Mouse (Mus musculus): ENCODE measurements around the gene Chl1. TPM values are rescaled to one million over a fixed set of nuclear protein-coding genes. Genes with fewer than 3 reads are reported as not detected.

Chl1 gene
- 100 to 1,000 TPM; 518 to 523 TPM for total RNA-seq (2021)

DNA sequence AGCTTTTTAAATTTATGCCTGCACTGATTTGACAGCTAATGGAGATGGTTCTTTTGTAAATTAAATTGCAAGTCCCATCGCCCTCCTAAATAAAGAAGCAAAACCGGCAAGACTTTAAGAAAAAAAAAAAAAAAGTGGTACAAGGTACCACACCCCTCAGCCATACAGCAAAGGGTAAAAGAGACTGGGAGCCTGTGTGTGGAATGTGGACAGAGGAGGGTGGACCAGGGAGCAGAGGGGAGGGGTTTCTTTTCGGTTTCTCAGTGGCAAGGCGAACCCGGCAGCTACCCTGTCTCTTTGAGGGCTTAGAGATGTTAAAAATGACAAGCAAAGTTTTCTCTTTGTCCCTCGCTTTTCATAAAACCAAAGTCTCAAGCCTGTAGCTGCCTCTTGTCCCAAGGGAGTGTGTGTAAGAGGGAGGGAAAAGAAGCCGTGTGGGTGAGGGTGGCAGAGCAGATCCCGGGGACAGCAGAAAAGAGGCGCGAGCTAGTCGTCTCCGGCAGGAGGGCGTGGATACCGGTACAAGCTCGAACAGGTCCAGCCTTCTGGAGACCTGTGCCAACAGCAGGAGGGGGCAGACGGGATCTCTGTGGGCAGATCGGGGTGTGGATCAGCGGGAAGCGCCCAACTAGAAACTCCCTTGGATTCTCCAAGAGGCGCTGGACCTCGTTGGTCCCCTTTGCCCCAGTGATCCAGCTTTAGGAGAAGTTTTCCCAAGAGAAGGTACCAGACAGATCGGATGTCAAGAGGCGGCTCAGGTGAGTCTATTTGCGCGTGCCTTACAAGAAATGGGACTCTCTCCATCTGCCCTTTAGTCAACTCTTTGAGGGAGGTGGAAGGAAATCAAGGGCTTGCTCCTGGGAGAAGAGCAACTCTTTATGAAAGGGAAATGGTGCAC lies at the start of gene Chl1:
Gene Chl1 (plus strand): TSS at position 195 of the 898 bp plus-strand sequence.
- intact Hi-C loops (cut with DNase I) = loop anchor here (5.0 kb wide), 2 partner anchors 172 to 203 kb away; no protein-coding TSS in a partner anchor

DNA sequence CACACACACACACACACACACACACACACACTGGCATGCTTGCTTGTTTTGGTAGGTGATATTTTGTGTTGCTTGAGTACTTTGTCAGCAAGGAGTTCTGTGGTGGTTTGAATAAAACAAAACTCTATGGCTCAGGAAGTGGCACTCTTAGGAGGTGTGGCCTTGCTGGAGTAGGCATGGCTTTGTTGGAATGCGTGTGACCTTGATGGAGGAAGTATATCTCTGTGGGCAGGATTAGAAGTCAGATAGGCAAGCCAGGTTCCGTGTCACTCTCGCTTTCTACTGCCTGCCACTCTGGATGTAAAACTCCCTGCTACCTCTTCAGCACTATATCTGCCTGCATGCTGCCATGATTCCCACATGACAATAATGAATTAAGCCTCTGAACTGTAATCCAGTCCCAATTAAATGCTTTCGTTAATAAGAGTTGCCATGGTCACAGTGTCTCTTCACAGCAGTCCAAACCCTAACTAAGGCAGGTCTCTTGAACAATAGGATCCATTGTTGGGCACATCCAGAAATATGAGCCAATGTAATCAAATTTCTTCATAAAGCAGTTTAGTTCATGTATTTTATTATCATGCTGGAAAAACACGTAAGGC lies 44.8 kb upstream of the Chl1 start:
- intact Hi-C loops (cut with DNase I) = no loop called here
- DNase-seq = no peak

More for the DNA sequence above, at the start of gene Chl1:
- DNase-seq = peak; percentile 48

DNA sequence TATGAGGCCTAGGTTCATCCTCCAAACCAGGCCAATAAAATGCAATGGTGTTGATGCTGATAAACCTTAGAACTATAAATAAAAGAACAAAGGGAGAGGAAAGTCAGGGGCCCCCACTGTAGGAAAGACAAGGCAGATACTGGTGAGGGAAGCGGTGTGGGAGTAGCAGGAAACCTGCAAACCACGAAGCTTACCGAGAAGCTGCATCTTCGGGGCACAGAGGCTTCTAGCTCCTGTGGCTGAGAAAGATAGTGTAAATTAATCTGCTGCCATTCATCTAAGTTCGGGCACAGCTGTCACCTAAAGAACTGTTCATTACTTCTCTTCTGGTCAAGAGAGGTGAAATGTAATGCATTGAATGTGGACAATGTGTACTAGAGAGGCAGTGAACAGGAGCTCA lies 37.1 kb upstream of the Chl1 start:
- no peak for DNase-seq
- intact Hi-C loops (cut with DNase I) = no loop called here

DNA sequence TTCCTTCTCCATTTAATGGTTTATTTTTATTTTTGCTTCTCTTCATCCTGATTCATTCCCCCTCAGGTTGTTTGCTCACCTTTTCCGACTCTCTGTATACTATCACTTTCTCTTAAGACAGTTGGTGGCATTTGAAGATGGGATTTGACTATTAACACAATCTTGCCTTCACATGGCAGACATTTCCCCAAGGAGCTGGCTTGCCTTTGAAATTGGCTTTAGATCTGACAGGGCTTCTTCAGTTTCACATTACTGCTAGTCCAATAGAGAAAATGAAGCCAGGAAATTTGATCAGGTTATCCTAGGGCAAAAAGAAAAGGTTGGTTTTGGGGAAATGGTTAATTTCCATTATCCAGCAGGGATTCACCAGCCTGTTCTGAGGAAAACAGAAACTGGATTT lies 23.2 kb upstream of the Chl1 start:
- no peak for DNase-seq
- intact Hi-C loops (cut with DNase I) = no loop called here

DNA sequence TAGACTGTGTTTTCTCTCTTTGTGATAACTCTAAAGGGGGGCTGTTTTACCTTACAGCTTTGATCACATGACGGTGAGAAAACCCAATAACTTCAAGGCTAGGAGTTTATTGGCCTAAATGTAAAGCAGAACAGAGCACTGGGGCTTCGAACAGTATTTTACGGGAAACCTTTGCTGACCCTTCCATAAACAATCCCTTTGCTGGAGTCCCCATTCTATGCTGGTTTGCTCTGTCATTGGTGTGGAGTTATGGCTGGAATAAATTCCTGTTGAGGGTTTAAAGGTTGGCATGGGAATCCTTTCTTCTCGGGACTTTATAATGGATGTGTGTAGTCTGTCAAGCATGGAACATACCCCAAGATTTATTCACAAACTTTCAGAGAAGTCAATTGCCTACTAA lies 12.0 kb upstream of the Chl1 start:
- intact Hi-C loops (cut with DNase I) = no loop called here
- DNase-seq = no peak

DNA sequence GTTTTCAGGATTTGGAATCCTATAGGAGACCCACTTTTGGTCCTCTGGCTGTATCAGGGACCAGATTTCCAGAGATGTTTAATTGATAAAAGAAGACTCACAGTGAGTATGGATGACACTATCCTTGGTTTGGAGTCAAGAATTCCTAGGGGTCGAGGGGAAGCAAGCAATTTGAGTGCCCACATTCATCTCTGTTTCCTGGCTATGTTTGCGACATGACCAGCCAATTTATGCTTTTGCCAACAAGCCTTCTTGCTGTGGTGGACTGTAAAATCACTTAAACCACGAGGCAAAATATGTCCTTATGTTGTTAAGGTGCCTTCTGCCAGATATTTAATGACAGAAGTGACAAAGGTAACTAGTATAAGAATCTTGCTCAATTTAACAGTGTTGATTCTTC lies 6.3 kb upstream of the Chl1 start:
- intact Hi-C loops (cut with DNase I) = no loop called here
- DNase-seq = no peak

DNA sequence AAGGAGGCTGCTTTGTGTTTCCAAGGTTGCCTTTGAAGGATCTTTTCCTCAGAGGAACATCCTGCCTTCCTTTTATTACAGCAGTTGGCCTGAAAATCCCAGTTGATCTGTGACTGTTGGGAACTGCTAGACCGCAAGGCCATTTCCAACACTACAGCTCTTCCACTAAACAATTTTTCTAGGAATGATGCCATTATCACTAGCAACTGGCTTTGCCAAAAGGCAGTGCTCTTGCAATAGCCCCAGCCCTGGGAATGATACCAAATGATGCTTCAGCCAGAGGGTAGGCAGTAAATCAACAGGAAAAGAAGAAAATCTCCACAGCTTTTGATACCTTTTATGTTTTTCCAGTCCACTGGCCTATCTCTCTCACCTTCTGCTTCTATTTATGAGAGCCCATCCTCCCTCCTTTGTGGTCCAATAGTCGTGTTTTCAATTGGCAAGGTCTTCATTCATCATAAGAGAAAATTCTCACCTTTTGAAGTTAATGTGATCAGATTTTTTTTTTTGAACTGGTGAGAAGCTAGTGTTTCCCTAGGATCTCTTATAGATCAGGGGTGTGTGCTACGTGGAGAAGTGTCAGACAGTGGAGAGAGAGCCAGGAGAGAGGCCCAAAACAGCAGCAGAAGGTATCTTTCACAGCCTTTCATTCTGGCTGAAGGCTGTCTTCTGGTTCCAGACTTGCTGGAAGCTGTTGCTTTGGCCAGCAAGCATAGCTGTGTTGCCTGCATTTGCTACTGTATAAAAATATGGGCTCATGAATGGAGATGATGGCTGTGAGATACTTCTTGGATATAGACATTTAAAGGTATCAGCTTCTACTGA lies 2.4 kb upstream of the Chl1 start:
- DNase-seq = peak; percentile 28
- intact Hi-C loops (cut with DNase I) = no loop called here

DNA sequence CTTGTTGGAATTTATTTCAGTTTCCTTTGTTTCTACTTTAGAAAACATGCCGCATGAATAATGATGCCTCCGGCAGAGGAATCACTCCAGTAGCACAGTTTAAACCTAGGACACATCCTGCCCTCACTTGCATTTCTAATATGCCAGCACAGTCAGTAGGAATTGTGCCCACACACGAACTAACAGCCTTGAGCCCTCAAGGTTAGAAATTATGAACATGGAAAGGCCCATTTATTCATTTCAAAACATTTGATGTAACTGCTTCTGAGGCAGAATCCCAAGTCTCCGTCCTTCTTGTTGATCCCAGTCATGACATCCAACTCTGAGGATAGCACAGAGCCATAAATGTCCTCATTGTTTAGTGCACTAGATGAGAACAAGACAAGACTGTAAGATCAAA lies 790 bp upstream of the Chl1 start:
- no peak for DNase-seq
- intact Hi-C loops (cut with DNase I) = no loop called here

DNA sequence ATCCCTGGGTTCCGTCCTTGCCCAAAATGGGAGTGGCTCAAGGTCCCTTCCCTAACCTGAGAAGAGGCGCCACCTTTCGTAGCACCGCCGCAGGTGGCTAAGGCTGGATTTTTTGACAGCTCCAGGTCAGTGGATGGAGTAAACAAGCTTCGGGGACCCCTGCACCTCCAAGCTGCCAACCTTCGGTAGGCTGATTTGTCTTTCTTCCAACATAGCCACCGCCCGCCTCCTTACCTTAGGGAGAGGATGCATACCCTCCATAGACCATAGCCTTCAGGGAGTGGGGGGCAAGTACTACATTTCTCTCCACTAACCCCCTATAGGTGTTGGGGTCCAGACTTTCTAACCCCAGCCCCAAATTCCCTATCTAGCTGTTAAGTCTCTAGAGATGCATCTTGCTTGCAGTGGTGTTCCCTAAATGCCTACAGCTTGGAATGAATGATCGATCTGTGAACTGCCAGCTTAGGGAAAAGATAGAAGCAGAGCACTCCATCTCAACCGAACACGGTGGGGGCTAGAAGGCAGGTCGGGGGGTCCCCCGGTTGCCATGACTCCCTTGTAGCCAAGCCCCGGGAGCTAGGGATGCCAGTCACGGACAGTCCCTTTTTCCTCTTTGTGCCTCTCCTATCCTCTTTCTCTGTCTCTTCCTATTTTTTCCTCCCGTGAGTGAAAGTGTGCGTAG lies 1.0 kb downstream of the Chl1 start:
- intact Hi-C loops (cut with DNase I) = loop anchor here (5.0 kb wide), 2 partner anchors 171 to 204 kb away; no protein-coding TSS in a partner anchor
- DNase-seq = peak; percentile 32

DNA sequence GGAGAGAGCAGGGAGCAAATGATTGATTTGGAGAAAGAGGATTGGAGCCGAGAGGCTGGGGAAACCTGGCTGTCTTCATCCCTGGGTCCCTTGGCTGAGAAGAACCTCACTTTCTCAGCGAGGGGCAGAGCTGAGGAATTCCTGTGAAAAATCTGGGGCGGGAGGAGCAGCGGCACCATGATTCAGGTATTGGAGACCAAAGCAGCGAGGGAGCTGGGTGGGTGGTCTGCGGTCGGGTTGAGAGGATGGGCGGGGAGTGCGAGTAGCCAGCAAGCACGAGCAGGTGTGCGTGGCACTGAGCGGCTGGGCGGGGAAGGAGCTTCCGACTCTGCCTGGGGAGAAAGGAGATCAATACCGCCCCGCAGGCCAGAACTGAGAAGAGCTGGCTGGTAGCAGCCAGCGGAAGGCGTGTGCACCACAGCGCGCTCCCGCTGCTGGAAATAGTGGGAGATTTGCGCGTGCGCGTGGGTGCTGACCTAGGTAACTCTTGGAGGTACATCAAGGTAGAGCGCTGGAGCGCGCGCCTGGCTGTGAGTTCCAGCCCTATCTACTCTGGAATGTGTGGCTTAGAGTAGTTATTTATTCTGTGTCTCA lies 1.7 kb downstream of the Chl1 start:
- peak; percentile 73 for DNase-seq
- intact Hi-C loops (cut with DNase I) = loop anchor here (5.0 kb wide), 2 partner anchors 170 to 205 kb away; no protein-coding TSS in a partner anchor

DNA sequence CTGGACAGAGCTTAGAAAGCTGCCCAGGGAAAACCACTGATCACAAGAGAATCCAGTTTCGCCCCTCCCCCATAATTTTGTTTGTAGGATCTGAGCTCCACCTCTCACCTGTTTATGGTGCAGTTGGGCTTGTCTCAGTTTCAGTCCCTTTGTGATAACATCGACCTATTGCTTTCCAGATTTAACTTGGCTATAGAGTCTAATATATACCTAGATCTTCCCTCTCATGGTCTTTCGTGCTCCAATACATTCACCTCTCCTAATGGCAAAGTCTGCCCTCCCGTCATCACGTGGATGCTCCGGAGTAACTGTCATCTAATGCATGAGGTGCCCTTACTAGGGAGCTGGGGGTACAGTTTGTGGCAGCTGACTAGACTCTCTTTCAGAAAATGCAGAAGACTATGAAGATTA lies 2.5 kb downstream of the Chl1 start:
- DNase-seq = no peak
- intact Hi-C loops (cut with DNase I) = loop anchor here (5.0 kb wide), 2 partner anchors 169 to 206 kb away; no protein-coding TSS in a partner anchor

DNA sequence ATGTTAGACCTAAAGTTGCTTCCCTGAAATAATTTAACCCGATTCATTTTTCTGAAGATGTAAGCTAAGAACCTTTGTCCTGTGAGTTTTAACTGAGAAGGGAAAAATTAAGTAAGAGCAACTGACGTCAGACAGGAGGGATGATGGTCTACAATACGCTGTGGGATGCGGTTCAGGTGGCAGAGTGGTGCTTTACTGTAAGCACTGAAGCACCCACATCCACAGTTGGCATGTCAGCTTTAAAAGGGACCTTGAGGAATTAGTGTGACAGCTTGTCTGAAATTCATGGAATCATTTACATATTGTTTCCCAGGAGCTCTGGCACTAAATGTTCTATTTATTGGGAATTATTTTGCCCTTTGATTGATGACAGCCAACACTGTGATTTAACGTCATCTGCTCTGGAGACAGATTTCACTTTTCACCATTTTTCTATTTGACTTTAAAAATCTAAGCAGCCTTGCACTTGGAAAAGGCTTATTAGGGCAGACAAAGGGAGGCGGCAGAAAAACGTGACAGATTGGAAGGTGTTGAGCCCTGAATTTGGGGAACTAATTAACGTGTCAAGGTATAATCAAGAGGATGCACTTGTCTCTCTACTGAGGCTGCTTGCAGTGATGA lies 3.3 kb downstream of the Chl1 start:
- intact Hi-C loops (cut with DNase I) = loop anchor here (5.0 kb wide), 2 partner anchors 169 to 206 kb away; no protein-coding TSS in a partner anchor
- no peak for DNase-seq

DNA sequence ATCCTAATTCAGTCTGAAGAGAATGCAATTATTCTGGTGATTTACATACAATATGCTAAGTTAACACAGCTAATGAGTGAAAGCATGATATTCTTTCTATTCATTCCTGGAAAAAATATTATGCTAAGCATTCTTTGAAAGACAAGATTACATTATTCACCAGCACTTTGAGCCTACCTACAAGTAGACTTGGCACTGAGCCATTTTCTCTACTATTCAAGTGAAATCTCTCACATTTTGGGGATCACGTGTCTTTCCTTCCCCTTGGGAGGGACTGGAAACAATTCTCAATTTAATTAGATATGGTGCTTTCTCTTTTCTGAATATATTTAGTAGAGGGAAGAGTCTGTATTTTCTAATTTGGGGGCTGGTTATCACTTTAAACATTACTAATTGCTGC lies 4.0 kb downstream of the Chl1 start:
- DNase-seq = no peak
- intact Hi-C loops (cut with DNase I) = loop anchor here (5.0 kb wide), 2 partner anchors 168 to 207 kb away; no protein-coding TSS in a partner anchor

DNA sequence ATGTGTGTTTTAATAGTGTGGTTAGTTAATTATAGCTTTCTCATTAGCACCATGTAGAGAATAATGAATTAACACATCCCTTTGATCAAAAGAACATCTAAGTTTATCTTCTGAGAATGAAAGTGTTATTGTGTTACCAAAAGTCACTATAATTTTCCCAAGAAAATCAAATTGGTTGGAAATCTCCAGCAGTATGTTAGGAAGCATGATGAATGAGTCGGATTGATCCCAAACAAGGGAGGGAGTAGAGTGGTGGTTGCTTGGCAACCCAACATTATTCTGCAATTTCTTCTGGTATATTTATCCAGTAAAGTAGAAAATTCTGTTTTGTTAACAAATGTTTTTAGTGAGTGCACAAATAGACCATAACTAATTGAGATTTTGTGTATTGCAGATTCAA lies 4.4 kb downstream of the Chl1 start:
- intact Hi-C loops (cut with DNase I) = loop anchor here (5.0 kb wide), 2 partner anchors 168 to 207 kb away; no protein-coding TSS in a partner anchor
- DNase-seq = no peak

DNA sequence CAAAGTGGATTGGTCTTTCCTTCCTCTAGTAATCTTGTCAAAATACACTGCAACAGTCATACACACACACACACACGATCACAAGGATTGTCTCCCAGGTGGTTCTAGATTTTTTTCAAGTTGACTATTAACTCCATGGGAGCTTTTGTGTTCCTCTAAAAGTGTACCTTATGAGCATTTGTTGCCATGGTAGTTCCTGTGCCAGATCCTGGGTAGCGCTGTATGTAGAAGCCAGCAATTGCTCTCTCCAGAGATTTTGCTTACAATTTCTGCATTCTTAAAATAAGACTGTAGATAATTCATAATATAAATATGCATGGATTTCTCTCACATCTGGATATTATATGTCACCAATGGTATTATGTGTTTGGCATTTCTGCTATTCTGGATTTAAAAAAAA lies 9.2 kb downstream of the Chl1 start:
- DNase-seq = no peak
- intact Hi-C loops (cut with DNase I) = no loop called here

DNA sequence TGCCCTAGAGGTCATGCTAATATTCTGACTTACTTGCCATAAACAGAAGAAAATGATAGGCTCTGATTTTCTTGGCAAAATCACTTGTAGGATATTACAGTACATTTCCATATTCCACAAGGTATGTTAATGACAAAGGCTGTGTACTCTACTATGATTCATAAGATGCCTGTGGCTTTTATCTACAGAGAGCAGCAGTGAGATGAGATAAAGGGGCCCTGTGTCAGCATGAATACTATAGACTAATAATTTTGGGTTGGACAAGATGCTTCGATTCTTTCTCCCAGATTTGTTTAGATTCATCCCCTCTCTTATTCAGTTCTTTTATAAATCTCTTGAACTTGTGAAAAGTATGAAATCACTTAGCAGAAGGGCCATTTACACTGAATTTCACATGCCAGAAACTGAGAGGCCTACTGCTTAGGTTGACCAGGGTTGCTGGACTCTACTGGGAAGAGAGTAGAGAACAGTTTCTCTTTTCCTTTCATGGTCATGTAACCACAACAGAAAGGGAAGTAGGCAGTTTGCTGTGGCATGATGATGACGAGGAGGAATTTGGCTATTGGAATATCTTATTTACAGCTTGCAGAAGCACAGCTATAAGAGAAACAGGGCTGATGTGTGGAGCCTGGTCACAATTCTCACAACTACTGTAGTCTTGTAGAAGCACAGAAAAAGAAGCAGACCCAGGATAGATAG lies 15.1 kb downstream of the Chl1 start:
- intact Hi-C loops (cut with DNase I) = no loop called here
- no peak for DNase-seq

DNA sequence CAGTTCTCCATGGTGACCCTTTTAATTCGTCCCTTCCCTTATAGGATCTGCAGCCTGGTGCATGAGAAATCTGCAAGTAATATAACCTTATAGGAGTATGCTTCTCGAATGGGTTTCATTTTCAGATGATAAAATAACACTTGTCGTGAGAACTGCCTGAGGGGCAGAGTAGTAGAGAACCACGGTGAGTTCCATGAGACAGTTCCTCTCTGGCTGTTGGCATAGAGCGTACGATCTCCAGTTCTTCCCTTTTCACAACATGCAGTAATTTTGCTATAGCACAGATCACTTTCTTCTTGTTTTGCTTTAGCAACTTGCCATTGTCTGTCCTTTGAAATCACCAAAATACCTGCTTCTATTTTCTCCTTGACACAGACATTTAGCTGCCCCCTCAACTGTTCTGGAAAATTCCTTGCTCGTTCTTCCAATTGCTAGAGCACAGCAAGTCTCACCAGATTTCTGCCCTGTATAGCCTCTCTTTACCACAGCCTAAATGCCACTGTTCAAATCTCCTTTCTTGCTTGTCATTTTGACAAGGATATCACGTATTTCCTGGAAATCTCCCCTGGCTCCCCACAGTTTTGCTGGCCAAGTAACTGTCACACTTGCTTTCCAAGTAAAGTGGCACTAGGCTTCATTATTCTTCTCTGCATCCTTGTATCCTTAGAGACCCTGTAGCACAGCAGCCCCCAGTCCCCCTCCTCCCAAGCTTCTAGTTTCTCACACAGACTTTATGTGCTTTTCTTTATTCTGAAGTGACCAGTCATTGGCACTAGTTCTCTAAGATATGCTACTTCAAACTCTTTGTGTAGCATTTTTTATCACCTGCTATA lies 16.8 kb downstream of the Chl1 start:
- intact Hi-C loops (cut with DNase I) = no loop called here
- peak; percentile 12 for DNase-seq

DNA sequence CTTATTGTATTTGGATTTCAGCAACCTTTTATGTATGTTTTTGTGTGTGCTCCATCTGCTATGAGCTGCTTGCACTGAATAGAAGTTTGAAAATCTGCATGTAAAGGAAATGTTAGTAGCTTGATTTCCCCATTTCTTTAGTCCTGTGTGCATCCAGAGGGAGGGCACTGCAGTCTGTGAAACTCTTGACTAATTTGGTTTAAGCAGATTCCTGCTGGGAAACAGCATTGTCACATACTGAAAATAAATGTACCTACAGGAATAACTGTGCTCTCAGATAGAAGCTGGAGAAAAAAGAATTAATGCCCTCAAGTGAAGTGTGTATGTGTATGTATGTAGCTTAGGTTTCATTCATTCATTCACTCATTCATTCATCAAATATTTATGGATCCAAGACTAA lies 22.7 kb downstream of the Chl1 start:
- no peak for DNase-seq
- intact Hi-C loops (cut with DNase I) = no loop called here

Data from left cerebral cortex, postnatal 4 days (tissue).